Mouse (Mus musculus) layer of hippocampus, adult 18-20 months (tissue): ENCODE data around the gene Pepd. TPM values are rescaled to one million over a fixed set of nuclear protein-coding genes. Genes with fewer than 3 reads are reported as not detected.

ENCODE experiments used
- DNase-seq, 2 experiments: peaks; one replicate each; pipeline ENCODE4 v3.0.0; 2022; ENCODE audit warnings: low spot score in 2 of 2
- total RNA-seq, 2 experiments: library from RNA; stranded (reverse); gene quantifications; 2 replicates each; pipeline ENCODE4 v1.2.3; 2021

Pepd gene
- total RNA-seq, 2 experiments from 2014 or later: 34.2 to 36.4 TPM

GRCm38 (mm10) chr7:34982372-34982771 lies 70.2 kb downstream of the Pepd start:
- peak in 1 of 2 experiments; percentile 30 for DNase-seq

- no peak for DNase-seq
Measured at GRCm38 (mm10) chr7:34983702-34984475, 71.7 kb downstream of the Pepd start.

GRCm38 (mm10) chr7:34984526-34985133 lies 72.5 kb downstream of the Pepd start:
- DNase-seq: no peak

GRCm38 (mm10) chr7:34985216-34985615 lies 73.0 kb downstream of the Pepd start:
- DNase-seq: no peak

GRCm38 (mm10) chr7:34985646-34986045 lies 73.5 kb downstream of the Pepd start:
- no peak for DNase-seq

- DNase-seq: no peak
Measured at GRCm38 (mm10) chr7:34986575-34987150, 74.5 kb downstream of the Pepd start.

- no peak for DNase-seq
Measured at GRCm38 (mm10) chr7:34987258-34987657, 75.1 kb downstream of the Pepd start.

- DNase-seq: no peak
Measured at GRCm38 (mm10) chr7:34988488-34988887, 76.3 kb downstream of the Pepd start.

- no peak for DNase-seq
Measured at GRCm38 (mm10) chr7:34991731-34992246, 79.6 kb downstream of the Pepd start.

- DNase-seq: no peak
Measured at GRCm38 (mm10) chr7:34992766-34993165, 80.6 kb downstream of the Pepd start.

GRCm38 (mm10) chr7:34995872-34996662 lies 83.9 kb downstream of the Pepd start:
- DNase-seq: no peak

GRCm38 (mm10) chr7:35000839-35001238 lies 88.7 kb downstream of the Pepd start:
- DNase-seq: peak in 1 of 2 experiments; percentile 50

GRCm38 (mm10) chr7:35003171-35003737 lies 91.1 kb downstream of the Pepd start:
- DNase-seq: no peak

- DNase-seq: no peak
Measured at GRCm38 (mm10) chr7:35006661-35007060, 94.5 kb downstream of the Pepd start.

- DNase-seq: no peak
Measured at GRCm38 (mm10) chr7:35013228-35013627, 101.0 kb downstream of the Pepd start.

- DNase-seq: no peak
Measured at GRCm38 (mm10) chr7:35015252-35015651, 103.1 kb downstream of the Pepd start.

- DNase-seq: peak in 1 of 2 experiments; percentile 59
Measured at GRCm38 (mm10) chr7:35021365-35021764, 109.2 kb downstream of the Pepd start.

GRCm38 (mm10) chr7:35023251-35023650 lies 111.1 kb downstream of the Pepd start:
- DNase-seq: no peak

- DNase-seq: no peak
Measured at GRCm38 (mm10) chr7:35024426-35024825, 112.2 kb downstream of the Pepd start.

- peak; percentile 63 to 90 for DNase-seq
Measured at GRCm38 (mm10) chr7:35025409-35026275, 113.5 kb downstream of the Pepd start.
